Mouse (Mus musculus): ENCODE measurements around the gene Tbcb.

DNA sequence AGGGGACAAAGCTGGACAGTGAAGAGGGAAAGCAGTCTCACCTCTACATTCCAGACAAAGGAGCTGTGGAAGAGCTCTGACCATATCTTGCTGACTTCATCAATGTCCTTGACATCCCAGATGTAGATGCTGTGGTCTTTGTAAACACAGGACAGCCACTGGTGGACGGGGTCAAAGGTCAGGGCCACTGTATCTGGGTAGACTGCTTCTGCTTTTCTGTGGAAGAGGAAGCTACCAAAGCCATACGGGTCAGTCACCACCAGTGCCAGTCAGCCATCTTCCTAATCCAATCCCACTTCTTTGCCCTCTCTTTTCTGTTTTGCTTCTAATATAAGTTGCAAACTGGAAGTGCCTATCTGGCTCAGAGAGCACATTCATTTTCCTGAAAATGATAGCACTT, 33.0 kb upstream of the Tbcb start:
- no peak for TF ChIP-seq CTCF (IDR thresholded peaks at IDR 0.05; ENCODE audit: low read depth, low read length)
- no peak for TF ChIP-seq POLR2A (IDR thresholded peaks at IDR 0.05; ENCODE audit: insufficient read depth, low read length)
- no peak for TF ChIP-seq EP300 (IDR thresholded peaks at IDR 0.05; ENCODE audit: insufficient read depth, low read depth, low read length)

All from ES-Bruce4 (cell line).